Mouse (Mus musculus) left cerebral cortex, adult 11 months (tissue): Measurements from ENCODE around the gene Zdhhc14.

Experiments used
- DNase-seq: peaks from one replicate; pipeline ENCODE4 v3.0.0; 2022; ENCODE audit warnings: low spot score

The Zdhhc14 gene

DNA sequence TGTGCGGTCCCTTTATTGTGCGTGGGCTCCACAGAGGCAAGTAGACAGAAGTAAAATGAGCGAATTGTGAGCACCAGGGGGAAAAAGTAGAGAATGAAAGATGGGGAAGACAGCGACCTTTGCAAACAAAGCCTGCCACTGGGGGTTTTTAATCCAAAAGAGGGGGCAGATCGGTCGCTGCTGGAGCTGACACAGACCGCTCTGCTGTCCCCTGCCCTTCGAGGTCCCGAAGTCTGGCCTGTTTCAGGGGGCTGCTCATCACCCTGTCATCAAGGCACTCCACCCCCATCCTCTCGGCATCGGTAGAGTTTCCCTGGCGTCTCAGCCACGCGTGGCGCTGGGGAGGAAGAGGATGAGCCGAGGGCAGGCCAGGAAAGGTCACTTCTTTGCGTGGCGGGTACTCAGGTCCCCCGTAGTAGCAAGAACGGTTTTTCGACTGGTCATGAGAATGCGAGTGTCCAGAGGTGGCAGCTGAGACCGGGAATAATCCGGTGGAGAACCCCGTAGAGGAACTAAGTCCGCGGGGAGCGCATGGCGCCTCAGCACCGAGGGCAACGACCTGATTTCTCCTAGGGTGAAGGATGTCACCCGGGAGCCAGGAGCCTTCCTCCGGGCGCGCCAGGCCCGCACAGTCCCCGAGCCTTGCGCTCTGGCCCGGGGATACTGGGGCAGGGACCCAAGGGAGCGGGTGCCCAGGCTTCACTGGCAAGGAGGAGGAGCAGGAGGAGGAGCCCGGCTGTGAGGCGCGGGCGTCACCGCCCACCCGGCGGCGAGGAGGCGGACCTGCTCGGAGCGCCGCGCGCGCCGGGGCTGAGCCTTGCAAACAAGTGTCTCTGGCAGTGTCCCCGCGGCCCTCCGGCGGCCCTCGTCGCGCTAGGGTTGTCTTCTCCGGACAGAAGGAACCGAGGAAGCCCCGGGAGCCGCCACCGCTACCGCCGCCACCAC is at the start of gene Zdhhc14:
TSS of gene Zdhhc14 (plus strand) at position 757 of the 945 bp plus-strand sequence.
- peak; percentile 85 for DNase-seq

DNA sequence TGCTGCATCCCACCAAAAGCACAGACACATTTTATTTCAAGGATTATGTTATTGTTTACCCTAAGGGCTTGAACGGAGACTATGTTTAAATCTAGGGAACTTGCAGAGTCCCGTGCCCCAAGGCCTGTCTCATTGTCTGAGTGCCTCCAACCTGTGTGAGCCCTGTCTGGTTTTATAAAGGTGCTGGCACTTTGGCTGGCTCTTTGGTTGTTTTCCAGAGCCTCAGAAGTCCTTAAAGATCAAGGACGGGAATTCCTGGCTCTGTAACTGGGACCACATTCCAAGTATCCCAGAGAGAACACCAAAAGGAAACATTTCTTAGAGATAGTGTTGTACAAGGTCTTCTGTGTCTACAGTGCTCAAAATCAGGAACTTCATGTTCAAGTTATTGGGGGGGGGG is 49.1 kb upstream of the Zdhhc14 start:
- no peak for DNase-seq

DNA sequence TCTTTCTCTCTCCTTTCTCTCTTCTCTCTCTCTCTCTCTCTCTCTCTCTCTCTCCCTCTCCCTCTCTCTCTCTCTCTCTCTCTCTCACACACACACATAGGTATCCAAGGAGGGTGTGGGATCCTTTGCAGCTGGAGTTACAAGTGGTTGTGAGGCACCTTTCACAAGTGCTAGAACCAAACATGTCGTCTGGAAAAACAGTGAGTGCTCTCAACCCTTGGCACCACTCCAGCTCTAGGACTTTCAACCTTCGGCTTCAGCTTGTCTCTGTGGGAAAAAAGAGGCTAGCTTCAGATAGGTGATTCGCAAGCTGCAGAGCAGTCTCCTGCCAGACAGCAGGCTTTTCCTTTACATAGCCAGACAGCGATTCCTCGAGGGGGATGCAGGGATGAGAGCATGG is 48.6 kb upstream of the Zdhhc14 start:
- DNase-seq, result no peak

- no peak for DNase-seq
Observed at GRCm38 (mm10) chr17:5453657-5454056, 38.7 kb upstream of the Zdhhc14 start.

DNA sequence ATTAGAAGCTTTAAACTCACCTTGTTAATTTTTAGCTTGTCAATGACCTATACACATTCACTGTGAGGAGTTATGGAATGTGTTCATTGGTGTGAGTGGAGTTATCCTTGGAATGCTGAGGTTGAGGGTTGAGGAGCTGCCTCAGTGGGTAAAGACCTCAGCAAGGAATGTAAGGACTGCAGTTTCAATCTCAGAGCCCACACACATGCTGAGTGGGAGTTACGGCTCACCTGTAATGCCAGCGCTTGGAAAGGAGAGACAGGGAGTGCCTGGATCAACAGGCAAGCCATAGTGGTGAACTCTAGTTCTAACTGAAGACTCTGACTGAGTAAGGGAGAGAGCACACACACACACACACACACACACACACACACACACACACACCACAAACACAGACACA is 28.4 kb upstream of the Zdhhc14 start:
- DNase-seq, result no peak

- DNase-seq, result no peak
Observed at GRCm38 (mm10) chr17:5466736-5467135, 25.6 kb upstream of the Zdhhc14 start.

- no peak for DNase-seq
Observed at GRCm38 (mm10) chr17:5467177-5467576, 25.2 kb upstream of the Zdhhc14 start.

GRCm38 (mm10) chr17:5472268-5472667 is 20.1 kb upstream of the Zdhhc14 start:
- DNase-seq, result no peak

DNA sequence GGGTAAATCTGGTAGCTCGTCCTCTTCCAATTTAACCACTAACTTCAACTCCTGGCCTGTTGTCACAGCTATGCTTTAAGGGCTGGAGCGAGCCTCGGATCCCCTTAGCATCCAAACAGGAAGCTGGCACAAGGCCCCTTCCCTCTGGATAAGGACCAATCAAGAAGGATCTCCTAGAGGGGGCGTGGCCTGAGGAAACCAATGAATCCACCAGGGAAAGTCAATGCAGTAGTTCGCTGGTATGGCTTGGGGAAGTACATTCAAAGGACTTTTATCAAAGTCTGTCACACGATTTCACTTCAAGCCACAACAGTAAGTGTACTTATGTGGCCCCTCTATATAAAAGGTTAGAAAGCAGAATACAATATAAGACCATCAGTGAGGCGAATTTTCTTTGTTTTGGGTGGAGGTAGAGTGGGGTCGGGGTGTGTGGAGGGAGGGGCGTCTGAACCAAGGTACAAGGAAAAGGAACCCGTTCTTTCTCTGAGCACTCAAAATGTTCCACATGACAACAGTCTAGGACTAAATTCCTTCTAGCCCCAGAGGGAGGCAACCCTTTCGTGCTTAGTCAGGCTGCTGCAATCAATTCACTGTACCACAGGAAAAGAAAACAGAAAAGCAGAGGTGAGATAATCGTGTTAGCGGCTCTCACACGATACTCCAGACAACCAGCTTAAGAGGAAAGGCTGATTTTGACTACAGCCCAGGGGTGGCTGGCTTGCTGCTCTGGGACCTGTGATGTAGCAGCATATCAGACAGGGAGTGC is 16.2 kb upstream of the Zdhhc14 start:
- no peak for DNase-seq

GRCm38 (mm10) chr17:5483456-5483855 is 8.9 kb upstream of the Zdhhc14 start:
- DNase-seq, result no peak

DNA sequence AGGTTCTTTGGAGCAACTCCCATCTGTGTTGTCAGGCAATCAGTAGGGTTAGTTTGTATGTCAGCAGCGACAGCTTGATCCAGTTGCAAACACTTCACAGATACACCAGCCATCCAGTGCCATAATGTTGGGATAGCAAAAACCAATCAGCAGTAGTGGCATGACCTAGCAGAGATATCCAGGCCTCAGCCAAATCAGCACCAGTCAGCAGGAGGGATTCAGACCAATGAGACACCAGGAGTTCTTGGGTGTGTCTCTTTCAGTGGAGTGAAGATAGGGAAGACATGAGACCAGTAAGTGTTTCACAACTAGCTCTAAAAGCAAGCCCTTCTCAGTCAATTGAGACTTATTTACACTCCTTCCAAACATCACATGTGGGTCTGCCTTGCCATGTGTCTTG is 7.7 kb upstream of the Zdhhc14 start:
- DNase-seq, result no peak

DNA sequence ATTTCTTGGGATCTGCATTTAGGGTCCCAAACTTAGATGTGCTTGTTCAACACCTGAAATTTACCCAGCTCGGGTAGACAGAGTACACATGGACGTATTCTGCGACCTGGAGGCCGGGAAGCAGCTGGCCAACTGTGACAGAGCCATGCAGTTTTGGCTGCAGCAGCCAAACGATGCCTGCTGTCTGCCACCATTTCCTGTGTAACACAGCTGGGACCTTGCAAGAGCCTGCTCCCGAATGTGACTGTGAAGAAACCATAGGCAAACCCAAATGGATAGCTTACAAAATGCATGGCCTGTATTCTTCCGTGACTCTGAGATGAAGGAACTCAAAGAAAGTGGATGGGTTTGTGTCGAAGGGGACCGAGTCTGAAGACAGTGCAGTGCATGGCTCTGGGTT is 4.2 kb upstream of the Zdhhc14 start:
- DNase-seq, result no peak

DNA sequence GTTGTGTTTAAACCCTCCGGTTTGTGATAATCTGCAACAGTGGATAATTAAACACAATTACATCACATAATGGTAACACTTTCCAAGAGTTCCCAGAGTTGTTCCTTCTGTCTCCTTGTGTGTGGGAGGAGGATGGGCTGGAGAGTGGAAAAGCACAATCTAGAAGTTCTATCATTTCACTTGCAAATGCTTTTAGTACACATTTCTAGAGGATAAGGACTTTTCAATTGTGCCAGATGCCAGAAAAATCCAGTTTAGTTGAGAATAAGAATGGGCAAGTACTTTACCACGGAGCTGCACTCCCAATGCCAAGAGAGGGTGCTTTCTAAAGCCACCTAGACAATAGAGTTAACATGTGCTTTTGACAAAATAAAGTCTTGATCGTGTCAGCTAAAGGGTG is 2.0 kb upstream of the Zdhhc14 start:
- no peak for DNase-seq

- DNase-seq, result peak; percentile 91
Observed at GRCm38 (mm10) chr17:5491031-5491800, 1.1 kb upstream of the Zdhhc14 start.

GRCm38 (mm10) chr17:5492746-5493160 is 396 bp downstream of the Zdhhc14 start:
- no peak for DNase-seq

DNA sequence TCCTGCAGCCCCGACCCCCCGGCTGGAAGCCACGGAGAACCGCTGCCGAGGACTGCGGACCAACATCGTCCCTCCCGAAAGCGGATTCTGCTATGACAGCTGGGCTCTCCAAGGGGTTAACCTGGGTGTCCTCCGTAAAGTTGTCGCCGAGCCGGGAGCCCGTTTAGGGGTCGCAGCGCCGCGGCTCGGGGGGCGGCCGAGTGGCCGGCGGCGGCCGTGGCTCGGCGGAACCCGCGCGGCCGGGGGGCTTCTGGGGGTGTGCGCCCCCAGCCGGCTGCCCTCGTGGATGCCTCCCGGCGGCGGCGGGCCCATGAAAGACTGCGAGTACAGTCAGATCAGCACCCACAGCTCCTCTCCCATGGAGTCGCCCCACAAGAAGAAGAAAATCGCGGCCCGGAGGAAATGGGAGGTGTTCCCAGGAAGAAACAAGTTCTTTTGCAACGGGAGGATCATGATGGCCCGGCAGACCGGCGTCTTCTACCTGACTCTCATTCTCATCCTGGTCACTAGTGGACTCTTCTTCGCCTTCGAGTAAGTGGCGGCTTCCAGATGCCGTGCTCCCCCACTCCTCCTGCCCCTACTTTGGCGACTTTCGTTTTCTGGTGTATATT is 909 bp downstream of the Zdhhc14 start:
- DNase-seq, result no peak

DNA sequence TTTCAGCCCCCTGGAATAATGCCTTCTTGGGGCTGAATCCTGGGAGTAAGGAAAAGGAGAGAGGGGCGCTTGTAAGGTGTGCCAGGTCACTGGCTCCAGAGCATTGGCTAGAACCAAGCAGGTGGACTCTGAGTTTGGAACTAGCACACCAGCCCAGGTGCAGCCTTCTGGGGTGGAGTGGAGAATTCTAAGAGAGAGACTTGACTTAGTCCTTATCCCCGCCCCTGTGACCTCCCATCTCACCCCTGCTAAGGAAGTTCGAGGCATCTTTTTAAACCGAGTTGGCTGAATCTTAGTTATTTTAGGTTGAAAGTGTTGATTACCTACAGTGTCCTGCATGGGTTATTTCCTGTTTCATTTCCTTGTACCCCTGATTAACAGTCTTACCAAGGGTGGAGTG is 1.5 kb downstream of the Zdhhc14 start:
- no peak for DNase-seq

DNA sequence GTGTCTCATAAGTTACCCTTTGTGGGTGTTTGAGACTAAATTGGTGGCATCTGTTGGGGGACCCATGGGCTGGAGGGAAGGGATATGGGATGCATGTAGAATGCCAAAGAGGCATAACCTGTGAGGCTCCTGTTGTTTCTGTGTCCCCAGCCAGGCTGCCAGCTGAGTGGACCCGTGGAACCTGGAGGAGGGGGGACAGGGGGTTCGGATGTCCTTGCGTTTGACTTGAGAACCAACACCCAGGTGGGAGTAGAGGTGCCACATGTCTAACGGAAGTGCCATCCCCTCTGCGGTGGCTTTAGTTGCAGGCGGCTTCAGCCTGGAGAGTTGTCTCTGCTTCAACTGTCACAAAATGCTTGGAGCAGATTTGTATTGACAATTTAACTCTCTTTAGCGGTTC is 2.5 kb downstream of the Zdhhc14 start:
- DNase-seq, result no peak

- DNase-seq, result no peak
Observed at GRCm38 (mm10) chr17:5497695-5498094, 5.3 kb downstream of the Zdhhc14 start.

- DNase-seq, result no peak
Observed at GRCm38 (mm10) chr17:5498996-5499395, 6.6 kb downstream of the Zdhhc14 start.

GRCm38 (mm10) chr17:5503981-5504760 is 11.8 kb downstream of the Zdhhc14 start:
- no peak for DNase-seq
